Mouse (Mus musculus) splenic B cell, adult 2 months (primary cell): ENCODE measurements at regions not wholly inside any gene's neighbourhood (a gene's known extent, or its start where the extent isn't known, plus 50 kb on each side); places are given as distances from the start of the nearest gene placed in this dataset.

Experiments used
- DNase-seq: peaks from one replicate; pipeline ENCODE4 v3.0.0-alpha.2; 2011; ENCODE audit warnings: low read depth, low spot score
- H3K27me3 ChIP-seq: 2 replicates; pipeline ENCODE4 v1.6.1; 2012; ENCODE audit warnings: mild to moderate bottlenecking, low read length, moderate library complexity, mixed read lengths; ENCODE audit not compliant: control insufficient read depth, poor library complexity, insufficient read depth, severe bottlenecking
- H3K36me3 ChIP-seq: 2 replicates; pipeline ENCODE4 v1.6.1; 2012; ENCODE audit warnings: mild to moderate bottlenecking, low read length, moderate library complexity, mixed read lengths; ENCODE audit not compliant: control insufficient read depth, poor library complexity, insufficient read depth, severe bottlenecking

GRCm38 (mm10) chr11:22671791-22672490 lies 160.1 kb downstream of the Tmem17 start:
- Histone ChIP-seq H3K36me3 (no peaks in the 10 kb centered on the region), H3K27me3 (no peaks in the 10 kb centered on the region)
- no peak for DNase-seq

- H3K27me3 ChIP-seq, result no peaks in the 10 kb centered on the region
- DNase-seq, result no peak
- no peaks in the 10 kb centered on the region for H3K36me3 ChIP-seq
These were observed 163.2 kb downstream of the Tmem17 start for GRCm38 (mm10) chr11:22675047-22675446.

GRCm38 (mm10) chr11:22675754-22676153 lies 163.9 kb downstream of the Tmem17 start:
- DNase-seq, result no peak
- H3K27me3 ChIP-seq, result no peaks in the 10 kb centered on the region
- H3K36me3 ChIP-seq, result no peaks in the 10 kb centered on the region

- H3K36me3 ChIP-seq, result no peaks in the 10 kb centered on the region
- DNase-seq, result peak; percentile 83
- H3K27me3 ChIP-seq, result no peaks in the 10 kb centered on the region
These were observed 165.4 kb downstream of the Tmem17 start for GRCm38 (mm10) chr11:22677337-22677736.

- no peaks in the 10 kb centered on the region for H3K27me3 ChIP-seq
- no peak for DNase-seq
- no peaks in the 10 kb centered on the region for H3K36me3 ChIP-seq
These were observed 172.7 kb downstream of the Tmem17 start for GRCm38 (mm10) chr11:22684576-22684975.

- DNase-seq, result no peak
- no peaks in the 10 kb centered on the region for H3K27me3 ChIP-seq
- no peaks in the 10 kb centered on the region for H3K36me3 ChIP-seq
These were observed 169.9 kb downstream of the B3gnt2 start for GRCm38 (mm10) chr11:22690829-22691228.

- Histone ChIP-seq H3K36me3 (no peaks in the 10 kb centered on the region), H3K27me3 (no peaks in the 10 kb centered on the region)
- peak; percentile 29 for DNase-seq
These were observed 168.4 kb downstream of the B3gnt2 start for GRCm38 (mm10) chr11:22692281-22692857.

- no peaks in the 10 kb centered on the region for H3K27me3 ChIP-seq
- peak; percentile 61 for DNase-seq
These were observed 167.8 kb downstream of the B3gnt2 start for GRCm38 (mm10) chr11:22692941-22693341.

GRCm38 (mm10) chr11:22693376-22693775 lies 167.4 kb downstream of the B3gnt2 start:
- DNase-seq, result peak; percentile 11
- Histone ChIP-seq H3K27me3 (no peaks in the 10 kb centered on the region), H3K36me3 (no peaks in the 10 kb centered on the region)

More at GRCm38 (mm10) chr11:22692941-22693341, 167.8 kb downstream of the B3gnt2 start:
- no peaks in the 10 kb centered on the region for H3K36me3 ChIP-seq

- Histone ChIP-seq H3K27me3 (no peaks in the 10 kb centered on the region), H3K36me3 (no peaks in the 10 kb centered on the region)
- no peak for DNase-seq
These were observed 166.8 kb downstream of the B3gnt2 start for GRCm38 (mm10) chr11:22693984-22694383.

- Histone ChIP-seq H3K36me3 (no peaks in the 10 kb centered on the region), H3K27me3 (no peaks in the 10 kb centered on the region)
- DNase-seq, result no peak
These were observed 165.9 kb downstream of the B3gnt2 start for GRCm38 (mm10) chr11:22694829-22695228.

- H3K36me3 ChIP-seq, result no peaks in the 10 kb centered on the region
- no peak for DNase-seq
- no peaks in the 10 kb centered on the region for H3K27me3 ChIP-seq
These were observed 165.5 kb downstream of the B3gnt2 start for GRCm38 (mm10) chr11:22695237-22695636.

GRCm38 (mm10) chr11:22698057-22698941 lies 162.5 kb downstream of the B3gnt2 start:
- no peak for DNase-seq
- H3K27me3 ChIP-seq, result no peaks in the 10 kb centered on the region
- no peaks in the 10 kb centered on the region for H3K36me3 ChIP-seq

GRCm38 (mm10) chr11:22706082-22706481 lies 154.7 kb downstream of the B3gnt2 start:
- Histone ChIP-seq H3K27me3 (no peaks in the 10 kb centered on the region), H3K36me3 (no peaks in the 10 kb centered on the region)
- DNase-seq, result no peak
